Comparison of ENCODE assay signal across 26 mouse cellular contexts in genomic region chr6:141069896-141070295, GRCm38 (mm10).
DNase-seq lines count a peak whose midpoint lies in the region; ATAC-seq and TF ChIP-seq lines count a peak whose summit lies in the region.
"Had no signal": no experiment of that assay in that cellular context is flagged by ENCODE, and none has a peak within 500 bp of the region (broad histone marks: within the 10 kb centered on the region; RNA-seq: fewer than 3 reads in every experiment).

No protein-coding gene starts in this region.

- H3K9me3 ChIP-seq in midbrain, embryonic 10.5 days (replicated peaks) = no peaks in the 10 kb centered on the region
- no peaks in the 10 kb centered on the region for H3K9me3 ChIP-seq in midbrain, embryonic 14.5 days (ENCODE audit: control insufficient read depth, low read length)
- no peaks in the 10 kb centered on the region for H3K9me3 ChIP-seq in liver, embryonic 12.5 days (replicated peaks)
- H3K9me3 ChIP-seq in forebrain, postnatal 0 days (ENCODE audit: low read length) = no peaks in the 10 kb centered on the region
- H3K9me3 ChIP-seq: forebrain, embryonic 10.5 days; heart, embryonic 15.5 days; limb, embryonic 12.5 days; midbrain, embryonic 12.5 days; neural tube, embryonic 12.5 days had no signal

- H3K27ac ChIP-seq in midbrain, embryonic 10.5 days (replicated peaks) = 0 out of 2 replicates have a peak overlapping the region, but pooled peaks have one; percentile 55
- H3K27ac ChIP-seq in midbrain, embryonic 14.5 days (replicated peaks; ENCODE audit: low read depth, low read length) = no peak overlapping the region
- no peak overlapping the region for H3K27ac ChIP-seq in liver, embryonic 12.5 days
- no peak overlapping the region for H3K27ac ChIP-seq in forebrain, postnatal 0 days (ENCODE audit: low read depth, low read length)
- H3K27ac ChIP-seq: forebrain, embryonic 10.5 days; heart, embryonic 15.5 days; hindbrain, embryonic 14.5 days; layer of hippocampus, adult 2 months; limb, embryonic 12.5 days; midbrain, embryonic 12.5 days; neural tube, embryonic 12.5 days had no signal

- 89% methylated on average over 6 of the region's 6 CpGs for WGBS in midbrain, embryonic 10.5 days
- 94% methylated on average over 6 of the region's 6 CpGs for WGBS in midbrain, embryonic 14.5 days
- WGBS in liver, embryonic 12.5 days (ENCODE audit: insufficient replicate concordance) = 59% methylated on average over 6 of the region's 6 CpGs
- WGBS in forebrain, postnatal 0 days = 91% methylated on average over 6 of the region's 6 CpGs

- no peak for ATAC-seq in midbrain, embryonic 14.5 days (ENCODE audit: low FRiP score, low TSS enrichment)
- ATAC-seq in liver, embryonic 12.5 days = peak; percentile 51; the same call in 1 of the 2 replicates
- ATAC-seq in megakaryocyte, adult 5-6 weeks (ENCODE audit: poor library complexity, severe bottlenecking) = peak; percentile 93
- no peak for ATAC-seq in forebrain, postnatal 0 days
- ATAC-seq: activated CD4-positive, CD25-positive, alpha-beta regulatory T cell, adult 4 months; forebrain, embryonic 16.5 days had no signal

- no peak for DNase-seq in midbrain, embryonic 10.5 days (ENCODE audit: low spot score)
- DNase-seq in midbrain, embryonic 14.5 days = no peak
- DNase-seq in urinary bladder, postnatal 25 days (ENCODE audit: low spot score) = no peak
- no peak for DNase-seq in forebrain, postnatal 0 days
- DNase-seq in urinary bladder, adult 18-20 months (ENCODE audit: low spot score in 2 of 2) = no peak
- DNase-seq: adrenal gland, postnatal 10 days; cerebellum, adult 8-10 months; gastrocnemius, postnatal 36 days; heart, postnatal 36 days; kidney, postnatal 25 days; lung, embryonic 14.5 days; retina, postnatal 1 day; right cerebral cortex, postnatal 25 days; spleen, adult 18-20 months; thymus, postnatal 14 days had no signal

- H3K4me3 ChIP-seq in midbrain, embryonic 10.5 days = no peak overlapping the region
- no peak overlapping the region for H3K4me3 ChIP-seq in midbrain, embryonic 14.5 days (replicated peaks; ENCODE audit: low read depth, low read length)
- no peak overlapping the region for H3K4me3 ChIP-seq in liver, embryonic 12.5 days
- no peak overlapping the region for H3K4me3 ChIP-seq in forebrain, postnatal 0 days (ENCODE audit: low read depth, low read length)
- H3K4me3 ChIP-seq: forebrain, embryonic 10.5 days; heart, embryonic 15.5 days; layer of hippocampus, adult 2 months; limb, embryonic 12.5 days; midbrain, embryonic 12.5 days; neural tube, embryonic 12.5 days had no signal

- H3K9ac ChIP-seq in midbrain, embryonic 14.5 days (replicated peaks; ENCODE audit: low read length) = no peak overlapping the region
- no peak overlapping the region for H3K9ac ChIP-seq in liver, embryonic 12.5 days
- no peak overlapping the region for H3K9ac ChIP-seq in forebrain, postnatal 0 days
- H3K9ac ChIP-seq: heart, embryonic 15.5 days; hindbrain, embryonic 14.5 days; limb, embryonic 12.5 days; lung, embryonic 14.5 days; midbrain, embryonic 12.5 days; neural tube, embryonic 12.5 days had no signal

- H3K27me3 ChIP-seq in midbrain, embryonic 10.5 days (ENCODE audit: low read depth, poor library complexity, severe bottlenecking) = no peaks in the 10 kb centered on the region
- no peaks in the 10 kb centered on the region for H3K27me3 ChIP-seq in midbrain, embryonic 14.5 days (ENCODE audit: control insufficient read depth, insufficient read depth, low read length)
- H3K27me3 ChIP-seq in liver, embryonic 12.5 days (replicated peaks) = no peaks in the 10 kb centered on the region
- no peaks in the 10 kb centered on the region; the same call in 1 of the 2 replicates for H3K27me3 ChIP-seq in forebrain, postnatal 0 days (ENCODE audit: insufficient read depth, low read length)
- H3K27me3 ChIP-seq: heart, embryonic 15.5 days; limb, embryonic 12.5 days; midbrain, embryonic 12.5 days; neural tube, embryonic 12.5 days had no signal

- H3K36me3 ChIP-seq in midbrain, embryonic 10.5 days = no peaks in the 10 kb centered on the region
- no peaks in the 10 kb centered on the region for H3K36me3 ChIP-seq in midbrain, embryonic 14.5 days (ENCODE audit: control insufficient read depth, insufficient read depth, low read length)
- H3K36me3 ChIP-seq in liver, embryonic 12.5 days = no peaks in the 10 kb centered on the region
- H3K36me3 ChIP-seq in forebrain, postnatal 0 days (ENCODE audit: insufficient read depth) = no peaks in the 10 kb centered on the region
- H3K36me3 ChIP-seq: forebrain, embryonic 10.5 days; heart, embryonic 15.5 days; limb, embryonic 12.5 days; midbrain, embryonic 12.5 days; neural tube, embryonic 12.5 days had no signal

- H3K4me2 ChIP-seq in midbrain, embryonic 14.5 days (ENCODE audit: low read length) = no peak overlapping the region
- no peak overlapping the region for H3K4me2 ChIP-seq in liver, embryonic 12.5 days
- no peak overlapping the region for H3K4me2 ChIP-seq in forebrain, postnatal 0 days (ENCODE audit: low read depth)
- H3K4me2 ChIP-seq: heart, embryonic 15.5 days; hindbrain, embryonic 14.5 days; limb, embryonic 12.5 days; lung, embryonic 14.5 days; midbrain, embryonic 12.5 days; neural tube, embryonic 12.5 days had no signal

- TF ChIP-seq CTCF in forebrain, postnatal 0 days (IDR thresholded peaks at IDR 0.05; ENCODE audit: low read depth) = no peak

- H3K4me1 ChIP-seq in midbrain, embryonic 10.5 days = peaks cover 18% of the 10 kb centered on the region
- H3K4me1 ChIP-seq in midbrain, embryonic 14.5 days (ENCODE audit: control insufficient read depth, insufficient read depth, low read length) = peaks cover 7% of the 10 kb centered on the region
- no peaks in the 10 kb centered on the region for H3K4me1 ChIP-seq in liver, embryonic 12.5 days
- H3K4me1 ChIP-seq in forebrain, postnatal 0 days (ENCODE audit: insufficient read depth) = no peaks in the 10 kb centered on the region
- H3K4me1 ChIP-seq: heart, embryonic 15.5 days; limb, embryonic 12.5 days; neural tube, embryonic 12.5 days had no signal

Comparison
In these comparisons a context has a peak if more than half of its experiments do, and no peak if none do; other contexts are left out.
1. ATAC-seq: peak in liver, embryonic 12.5 days (single experiment) and megakaryocyte, adult 5-6 weeks (single experiment); none in midbrain, embryonic 14.5 days (single experiment) and forebrain, postnatal 0 days (single experiment).